Mouse (Mus musculus) stomach, embryonic 16.5 days (tissue): ENCODE data around the gene Tmem171. TPM values are rescaled to one million over a fixed set of nuclear protein-coding genes. Genes with fewer than 3 reads are reported as not detected.

Source experiments
- ATAC-seq: fragments of 200-750 bp; cut with Nextera tagmentation; 2 replicates; pipeline ENCODE4 v1.8.0; 2017; ENCODE audit warnings: moderate number of reproducible peaks, moderate TSS enrichment; ENCODE audit not compliant: insufficient read depth, low FRiP score
- H3K27ac ChIP-seq: fragments of 300-500 bp; sonication (generic); 2 replicates; pipeline ENCODE4 v1.5.1; 2014; ENCODE audit warnings: low read length
- H3K27me3 ChIP-seq: fragments of 300-500 bp; sonication (generic); 2 replicates; pipeline ENCODE4 v1.6.1; 2014; ENCODE audit warnings: low read length, control low read depth, mixed read lengths; ENCODE audit not compliant: control insufficient read depth, insufficient read depth
- H3K36me3 ChIP-seq: fragments of 300-500 bp; sonication (generic); 2 replicates; pipeline ENCODE4 v1.6.1; 2014; ENCODE audit warnings: low read length; ENCODE audit not compliant: control insufficient read depth, insufficient read depth
- H3K4me1 ChIP-seq: fragments of 300-500 bp; sonication (generic); 2 replicates; pipeline ENCODE4 v1.6.1; 2014; ENCODE audit warnings: low read length, control low read depth, mixed read lengths; ENCODE audit not compliant: control insufficient read depth, insufficient read depth
- H3K4me2 ChIP-seq: fragments of 300-500 bp; sonication (generic); 2 replicates; pipeline ENCODE4 v1.6.1; 2014; ENCODE audit warnings: low read depth, low read length, mixed read lengths
- H3K4me3 ChIP-seq: fragments of 300-500 bp; sonication (generic); replicated peaks from 2 replicates; pipeline ENCODE4 v1.5.1; 2014; ENCODE audit warnings: mild to moderate bottlenecking, low read length
- H3K9ac ChIP-seq: fragments of 300-500 bp; sonication (generic); 2 replicates; pipeline ENCODE4 v1.6.1; 2014; ENCODE audit warnings: low read length
- H3K9me3 ChIP-seq: fragments of 300-500 bp; sonication (generic); replicated peaks from 2 replicates; pipeline ENCODE4 v1.6.1; 2016; ENCODE audit warnings: low read length, control low read depth; ENCODE audit not compliant: control insufficient read depth
- WGBS: fragments of 180-500 bp; shearing (Covaris S2); extraction: QIAGEN DNeasy Blood & Tissue Kit; methylation state at CpG from one replicate; pipeline ENCODE4 v1.1.7; 2014; 5-methylcytosine and 5-hydroxymethylcytosine counted together
- polyA plus RNA-seq: library from polyadenylated mRNA; unstranded; fragments of >200 nt; fragmentation: Nextera tagmentation; extraction: Ambion mirVana; gene quantifications from 2 replicates; pipeline ENCODE4 v1.2.1, GENCODE M21; 2015

The Tmem171 gene
- polyA plus RNA-seq, 1 experiment from 2014 or later, result 6.7 TPM

GRCm38 (mm10) chr13:98687931-98688330 lies 6.7 kb downstream of the Tmem171 start:
- peaks cover 7% of the 10 kb centered on the region; the same call in 1 of the 2 replicates for H3K4me1 ChIP-seq
- H3K36me3 ChIP-seq, result no peaks in the 10 kb centered on the region
- H3K9ac ChIP-seq, result no peak overlapping the region
- ATAC-seq, result no peak
- no peak overlapping the region for H3K4me2 ChIP-seq
- no peak overlapping the region for H3K27ac ChIP-seq
- no peaks in the 10 kb centered on the region for H3K9me3 ChIP-seq
- no peak overlapping the region for H3K4me3 ChIP-seq
- 75% methylated on average over 9 of the region's 9 CpGs for WGBS
- no peaks in the 10 kb centered on the region for H3K27me3 ChIP-seq

DNA sequence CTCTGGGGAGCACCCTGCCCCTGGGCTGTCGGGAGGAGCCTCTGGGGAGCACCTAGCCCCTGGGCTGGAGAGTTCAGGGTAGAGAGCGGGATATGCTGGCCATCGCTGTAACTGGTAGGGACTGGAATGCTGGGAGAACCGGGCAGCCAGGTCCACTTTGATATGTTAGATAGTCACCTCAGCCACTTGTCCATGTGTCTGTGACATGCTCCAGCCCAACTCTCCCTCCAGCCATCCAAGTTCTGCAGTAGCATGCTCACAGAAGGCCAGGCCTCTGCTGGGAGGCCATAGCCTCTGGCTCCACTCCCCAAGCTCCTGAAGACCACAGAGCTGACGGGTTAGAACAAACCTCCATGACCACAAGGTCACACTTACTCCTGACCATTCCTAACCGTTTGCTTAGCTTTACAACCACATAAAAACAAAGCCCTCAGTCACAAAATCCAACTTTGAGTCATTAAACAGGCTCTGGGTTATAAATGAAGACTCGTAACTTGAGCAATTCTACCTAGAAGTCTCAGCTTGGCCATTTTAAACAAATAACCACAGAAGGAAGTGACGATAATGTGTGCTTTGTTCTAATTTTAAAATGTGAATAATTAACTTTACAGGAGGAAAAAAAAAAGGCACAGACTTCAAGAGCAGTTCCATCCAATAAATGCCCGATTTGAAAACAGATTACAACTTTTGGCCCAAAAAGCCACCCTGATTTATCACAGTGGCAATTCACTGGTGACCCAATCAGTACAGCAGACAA lies 10.3 kb downstream of the Tmem171 start:
- Histone ChIP-seq H3K4me1 (peaks cover 7% of the 10 kb centered on the region; the same call in 1 of the 2 replicates), H3K27ac (peak overlapping the region; percentile 50), H3K36me3 (no peaks in the 10 kb centered on the region), H3K9me3 (no peaks in the 10 kb centered on the region), H3K4me2 (no peak overlapping the region), H3K9ac (no peak overlapping the region), H3K4me3 (no peak overlapping the region), H3K27me3 (no peaks in the 10 kb centered on the region)
- WGBS, result 60% methylated on average over 9 of the region's 9 CpGs
- ATAC-seq, result no peak

DNA sequence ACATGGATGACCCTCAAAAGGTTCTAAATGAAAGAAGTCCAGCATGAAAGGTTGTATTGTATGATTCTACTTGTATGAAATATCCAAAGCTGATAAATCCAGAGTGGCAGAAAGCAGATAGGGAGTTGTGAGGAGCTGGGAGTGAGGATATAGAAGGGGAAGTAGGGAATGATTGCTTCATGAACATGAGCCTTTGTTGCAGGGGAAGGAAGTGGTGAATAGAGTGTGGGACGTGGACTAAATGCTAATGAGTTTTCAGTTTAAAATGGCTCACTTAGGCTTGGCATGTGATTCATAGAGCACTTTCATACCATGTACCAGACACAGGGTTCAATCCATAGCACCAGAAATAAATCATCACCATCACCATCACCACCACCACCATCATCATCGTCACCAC lies 11.2 kb downstream of the Tmem171 start:
- Histone ChIP-seq H3K27ac (no peak overlapping the region), H3K27me3 (no peaks in the 10 kb centered on the region), H3K36me3 (no peaks in the 10 kb centered on the region), H3K9ac (no peak overlapping the region), H3K4me3 (no peak overlapping the region), H3K9me3 (no peaks in the 10 kb centered on the region), H3K4me1 (peaks cover 7% of the 10 kb centered on the region; the same call in 1 of the 2 replicates), H3K4me2 (no peak overlapping the region)
- ATAC-seq, result no peak
- 85% methylated on average over 2 of the region's 2 CpGs for WGBS

GRCm38 (mm10) chr13:98680470-98681060 lies 14.1 kb downstream of the Tmem171 start:
- H3K27ac ChIP-seq, result no peak overlapping the region; the same call in 1 of the 2 replicates
- H3K4me2 ChIP-seq, result no peak overlapping the region
- WGBS, result 58% methylated on average over 5 of the region's 5 CpGs
- ATAC-seq, result 0 out of 2 replicates have a peak, but pooled peaks have one; percentile 39
- no peaks in the 10 kb centered on the region for H3K27me3 ChIP-seq
- no peaks in the 10 kb centered on the region for H3K9me3 ChIP-seq
- H3K36me3 ChIP-seq, result no peaks in the 10 kb centered on the region
- H3K4me1 ChIP-seq, result peaks cover 7% of the 10 kb centered on the region; the same call in 1 of the 2 replicates
- no peak overlapping the region for H3K4me3 ChIP-seq
- H3K9ac ChIP-seq, result no peak overlapping the region

DNA sequence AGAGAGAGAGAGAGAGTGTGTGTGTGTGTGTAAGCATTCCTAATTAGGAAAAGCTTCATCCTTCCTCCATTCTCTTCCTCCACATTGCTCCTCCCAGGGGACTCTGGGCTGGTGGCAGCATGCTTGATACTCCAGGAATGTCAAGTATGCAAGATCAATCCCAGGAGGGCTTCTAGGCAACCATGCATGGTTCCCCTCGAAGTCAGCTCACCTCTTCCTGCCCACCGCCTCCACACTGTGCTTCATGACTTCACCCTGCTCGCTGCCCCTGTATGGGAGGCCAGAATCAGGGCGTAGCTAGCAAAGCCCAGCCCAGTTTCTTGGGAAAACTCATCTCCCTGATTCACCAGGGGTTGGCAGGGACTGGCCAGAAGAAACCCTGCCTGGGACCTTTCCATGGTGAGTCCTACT lies 15.0 kb downstream of the Tmem171 start:
- 45% methylated on average over 4 of the region's 4 CpGs for WGBS
- ATAC-seq, result no peak
- Histone ChIP-seq H3K27me3 (no peaks in the 10 kb centered on the region), H3K4me1 (peaks cover 7% of the 10 kb centered on the region; the same call in 1 of the 2 replicates), H3K4me2 (no peak overlapping the region), H3K36me3 (no peaks in the 10 kb centered on the region), H3K9ac (no peak overlapping the region), H3K9me3 (no peaks in the 10 kb centered on the region), H3K4me3 (no peak overlapping the region), H3K27ac (no peak overlapping the region)

GRCm38 (mm10) chr13:98679230-98679629 lies 15.4 kb downstream of the Tmem171 start:
- Histone ChIP-seq H3K4me2 (no peak overlapping the region), H3K9me3 (no peaks in the 10 kb centered on the region), H3K27me3 (no peaks in the 10 kb centered on the region), H3K9ac (no peak overlapping the region), H3K27ac (no peak overlapping the region), H3K4me3 (no peak overlapping the region), H3K4me1 (peaks cover 7% of the 10 kb centered on the region; the same call in 1 of the 2 replicates), H3K36me3 (no peaks in the 10 kb centered on the region)
- no peak for ATAC-seq
- 85% methylated on average over 1 of the region's 1 CpGs for WGBS

DNA sequence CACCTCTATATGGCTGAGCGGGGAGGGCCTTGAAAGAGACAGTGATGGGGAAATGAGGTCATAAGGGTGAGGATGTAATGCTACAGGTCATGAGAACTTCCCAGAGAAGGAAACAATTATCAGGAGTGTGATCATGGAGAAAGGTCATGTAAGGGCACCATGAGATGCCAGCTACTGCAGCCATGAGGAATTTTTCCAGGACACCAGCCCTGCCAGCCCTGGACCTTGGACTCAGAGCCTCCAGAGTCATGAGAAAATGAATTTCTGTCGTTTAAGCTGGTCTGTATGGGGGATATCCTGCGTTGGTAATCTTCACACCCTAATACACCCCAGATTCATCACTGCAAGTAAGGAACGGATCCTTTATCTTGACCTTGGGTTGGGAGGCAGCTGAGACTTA lies 20.7 kb downstream of the Tmem171 start:
- no peaks in the 10 kb centered on the region for H3K27me3 ChIP-seq
- H3K4me2 ChIP-seq, result no peak overlapping the region
- 54% methylated on average over 4 of the region's 4 CpGs for WGBS
- H3K27ac ChIP-seq, result no peak overlapping the region
- H3K36me3 ChIP-seq, result no peaks in the 10 kb centered on the region
- H3K9ac ChIP-seq, result no peak overlapping the region
- ATAC-seq, result no peak
- H3K9me3 ChIP-seq, result no peaks in the 10 kb centered on the region
- H3K4me1 ChIP-seq, result no peaks in the 10 kb centered on the region
- H3K4me3 ChIP-seq, result no peak overlapping the region

- no peaks in the 10 kb centered on the region for H3K27me3 ChIP-seq
- no peaks in the 10 kb centered on the region for H3K9me3 ChIP-seq
- no peaks in the 10 kb centered on the region for H3K36me3 ChIP-seq
- no peaks in the 10 kb centered on the region for H3K4me1 ChIP-seq
- H3K27ac ChIP-seq, result no peak overlapping the region
- no peak overlapping the region for H3K4me2 ChIP-seq
- H3K4me3 ChIP-seq, result no peak overlapping the region
- WGBS, result 74% methylated on average over 3 of the region's 3 CpGs
- no peak for ATAC-seq
- no peak overlapping the region for H3K9ac ChIP-seq
Observed at GRCm38 (mm10) chr13:98669296-98669695, 25.3 kb downstream of the Tmem171 start.

GRCm38 (mm10) chr13:98667316-98667715 lies 27.3 kb downstream of the Tmem171 start:
- WGBS, result 63% methylated on average over 3 of the region's 3 CpGs

More at GRCm38 (mm10) chr13:98667316-98667715, 27.3 kb downstream of the Tmem171 start:
- H3K4me1 ChIP-seq, result no peaks in the 10 kb centered on the region
- no peak overlapping the region for H3K4me3 ChIP-seq
- H3K9me3 ChIP-seq, result no peaks in the 10 kb centered on the region
- no peak for ATAC-seq
- H3K27me3 ChIP-seq, result no peaks in the 10 kb centered on the region
- no peak overlapping the region for H3K4me2 ChIP-seq
- H3K9ac ChIP-seq, result no peak overlapping the region
- no peaks in the 10 kb centered on the region for H3K36me3 ChIP-seq
- H3K27ac ChIP-seq, result no peak overlapping the region
